Mouse (Mus musculus) liver, embryonic 14.5 days (tissue): ENCODE measurements around the gene Wdr27. TPM values are rescaled to one million over a fixed set of nuclear protein-coding genes. Genes with fewer than 3 reads are reported as not detected.
"Not testable (repeated sequence)": the region's sequence is repeated elsewhere in the genome, so short reads cannot be mapped to it uniquely, and the experiment has no call there.

Experiments used
- ATAC-seq: fragments of 200-750 bp; cut with Nextera tagmentation; 2 replicates; pipeline ENCODE4 v1.8.0; 2017; ENCODE audit warnings: moderate number of reproducible peaks, mild to moderate bottlenecking, moderate library complexity; ENCODE audit not compliant: insufficient read depth
- DNase-seq, 3 experiments: peaks; one replicate each; pipeline ENCODE4 v3.0.0-alpha.2; 2012 to 2013; ENCODE audit warnings: low read depth in 3 of 3, low spot score in 3 of 3
- H3K27ac ChIP-seq: fragments of 300-500 bp; sonication (generic); 2 replicates; pipeline ENCODE4 v1.5.1; 2014; ENCODE audit warnings: moderate library complexity, mild to moderate bottlenecking, control low read depth, inconsistent platforms
- H3K27me3 ChIP-seq: fragments of 300-500 bp; sonication (generic); 2 replicates; pipeline ENCODE4 v1.6.1; 2014; ENCODE audit warnings: mild to moderate bottlenecking, low read length, moderate library complexity; ENCODE audit not compliant: control insufficient read depth, insufficient read depth
- H3K36me3 ChIP-seq: fragments of 300-500 bp; sonication (generic); replicated peaks from 2 replicates; pipeline ENCODE4 v1.6.1; 2014; ENCODE audit warnings: low read depth; ENCODE audit not compliant: control insufficient read depth, insufficient read depth
- H3K4me1 ChIP-seq, 2 experiments: fragments of 200-500 bp in 1 of 2; fragments of 300-500 bp in 1 of 2; sonication (generic) in 1 of 2; replicated peaks; 2 replicates each; pipeline ENCODE4 v1.6.1; 2012 to 2014; ENCODE audit warnings: antibody characterized with exemption in 1 of 2, inconsistent platforms in 1 of 2, low read length in 1 of 2; ENCODE audit not compliant: control insufficient read depth in 2 of 2, insufficient read depth in 2 of 2
- H3K4me2 ChIP-seq: fragments of 300-500 bp; sonication (generic); 2 replicates; pipeline ENCODE4 v1.6.1; 2014; ENCODE audit warnings: low read depth, mild to moderate bottlenecking, control low read depth, moderate library complexity
- H3K4me3 ChIP-seq, 2 experiments: fragments of 200-500 bp in 1 of 2; fragments of 300-500 bp in 1 of 2; sonication (generic) in 1 of 2; 2 replicates each; pipeline ENCODE4 v1.5.1; 2012 to 2014; ENCODE audit warnings: low read depth in 2 of 2, low read length in 2 of 2, mild to moderate bottlenecking in 2 of 2, control low read depth in 1 of 2, inconsistent platforms in 1 of 2, moderate library complexity in 1 of 2; ENCODE audit not compliant: insufficient read depth in 1 of 2
- H3K9ac ChIP-seq: fragments of 300-500 bp; sonication (generic); replicated peaks from 2 replicates; pipeline ENCODE4 v1.6.1; 2014; ENCODE audit warnings: mild to moderate bottlenecking, control low read depth, moderate library complexity
- H3K9me3 ChIP-seq: fragments of 300-500 bp; sonication (generic); 2 replicates; pipeline ENCODE4 v1.6.1; 2016; ENCODE audit warnings: low read length, mixed read lengths; ENCODE audit not compliant: control insufficient read depth
- CTCF ChIP-seq: IDR thresholded peaks from 2 replicates; pipeline ENCODE4 v1.5.1; 2016; ENCODE audit warnings: antibody characterized with exemption, low read depth, control low read depth
- EP300 ChIP-seq: IDR thresholded peaks from 2 replicates; pipeline ENCODE4 v1.6.1; 2016; ENCODE audit warnings: antibody characterized with exemption, low read depth
- WGBS: fragments of 180-500 bp; shearing (Covaris S2); extraction: QIAGEN DNeasy Blood & Tissue Kit; methylation state at CpG from one replicate; pipeline ENCODE4 v1.1.7; 2014; ENCODE audit not compliant: insufficient replicate concordance; 5-methylcytosine and 5-hydroxymethylcytosine counted together
- polyA plus RNA-seq, 2 experiments: library from polyadenylated mRNA; depleted of rRNA in 1 of 2; stranded (reverse) in 1 of 2; unstranded in 1 of 2; fragments of >200 nt; fragmentation: Nextera tagmentation in 1 of 2; extraction: Ambion mirVana in 1 of 2; gene quantifications; 2 replicates each; pipeline versions ENCODE4 v1.2.1 to v1.2.3; 2012 to 2014

Wdr27 gene
- polyA plus RNA-seq (2012; rRNA removed) (0.51 and 0.86 TPM in 2 replicates), polyA plus RNA-seq (2014; fragmentation: Nextera tagmentation; extraction: Ambion mirVana) (0.79 and 1.2 TPM in 2 replicates)

- DNase-seq, result peak; percentile 98
- TF ChIP-seq CTCF (peak; percentile 11; the same call in 1 of the 2 replicates), EP300 (peak; percentile 84)
- ATAC-seq, result peak; percentile 97
- WGBS, result under 1% methylated on average over 54 of the region's 54 CpGs
- Histone ChIP-seq H3K27ac (peak within 1 kb of the TSS; percentile 50), H3K36me3 (peaks cover 23% of the 10 kb centered on the region), H3K9me3 (no peaks in the 10 kb centered on the region), H3K4me1 (peaks cover 7 to 9% of the 10 kb centered on the region in 2 experiments; a peak in 3 of 4 replicates), H3K9ac (peak within 1 kb of the TSS; percentile 78), H3K27me3 (no peaks in the 10 kb centered on the region), H3K4me3 (peak within 1 kb of the TSS; percentile 82 to 88), H3K4me2 (peak within 1 kb of the TSS; percentile 71)
Observed at GRCm38 (mm10) chr17:14943009-14943728, at the start of gene Wdr27, which contains the start of gene 1600012H06Rik. Wdr27 (minus strand) TSS chr17:14943158. 1600012H06Rik (plus strand) TSS chr17:14943184.

GRCm38 (mm10) chr17:14992522-14993138, 49.7 kb upstream of the Wdr27 start:
- no CpG with 5 or more reads among the region's 98 CpGs for WGBS
- H3K4me2 ChIP-seq, H3K36me3 ChIP-seq, H3K9ac ChIP-seq, H3K27me3 ChIP-seq, H3K9me3 ChIP-seq, H3K27ac ChIP-seq, H3K4me3 ChIP-seq, H3K4me1 ChIP-seq, DNase-seq: not testable (repeated sequence)
- peak; percentile 75 for ATAC-seq

GRCm38 (mm10) chr17:14990116-14990702, 47.3 kb upstream of the Wdr27 start:
- not testable (repeated sequence) for H3K4me1 ChIP-seq, H3K36me3 ChIP-seq, H3K9ac ChIP-seq, ATAC-seq, H3K9me3 ChIP-seq, DNase-seq, H3K4me3 ChIP-seq, H3K27me3 ChIP-seq, H3K27ac ChIP-seq, H3K4me2 ChIP-seq
- 90% methylated on average over 4 of the region's 5 CpGs for WGBS

GRCm38 (mm10) chr17:14978362-14979038, 35.5 kb upstream of the Wdr27 start, which contains the start of the genes 9030025P20Rik and Gm3417:
9030025P20Rik (plus strand) TSS chr17:14978468.
Gm3417 (minus strand) TSS chr17:14978790.
- Histone ChIP-seq H3K4me3 (0 out of 4 replicates have a peak within 1 kb of the TSS, but pooled peaks of 1 of the 2 experiments have one; percentile 21), H3K4me2 (peak within 1 kb of the TSS; percentile 41; the same call in 1 of the 2 replicates)
- WGBS, result no CpG with 5 or more reads among the region's 60 CpGs
- H3K27ac ChIP-seq, H3K9me3 ChIP-seq, DNase-seq, H3K4me1 ChIP-seq, H3K9ac ChIP-seq, H3K36me3 ChIP-seq, H3K27me3 ChIP-seq: not testable (repeated sequence)
- ATAC-seq, result peak; percentile 96

- H3K36me3 ChIP-seq, DNase-seq, H3K9ac ChIP-seq, H3K4me1 ChIP-seq, H3K27ac ChIP-seq, H3K9me3 ChIP-seq, H3K27me3 ChIP-seq: not testable (repeated sequence)
- Histone ChIP-seq H3K4me3 (0 out of 4 replicates have a peak overlapping the region, but pooled peaks of 1 of the 2 experiments have one; percentile 21), H3K4me2 (peak overlapping the region; percentile 41; the same call in 1 of the 2 replicates)
- peak; percentile 25; the same call in 1 of the 2 replicates for ATAC-seq
- WGBS, result 0% methylated on average over 4 of the region's 7 CpGs
Observed at GRCm38 (mm10) chr17:14977718-14978361, 34.9 kb upstream of the Wdr27 start.

- not testable (repeated sequence) for H3K9ac ChIP-seq, DNase-seq, H3K27ac ChIP-seq, H3K4me3 ChIP-seq, H3K4me2 ChIP-seq, H3K27me3 ChIP-seq, H3K36me3 ChIP-seq, H3K9me3 ChIP-seq, H3K4me1 ChIP-seq
- WGBS, result no CpG with 5 or more reads among the region's 6 CpGs
- ATAC-seq, result peak; percentile 83
Observed at GRCm38 (mm10) chr17:14968373-14968913, 25.5 kb upstream of the Wdr27 start.
